Mouse (Mus musculus): ENCODE measurements around the gene Ssrp1. TPM values are rescaled to one million over a fixed set of nuclear protein-coding genes. Genes with fewer than 3 reads are reported as not detected.

The Ssrp1 gene
- not detected in 2 replicates for polyA plus RNA-seq (2012; ENCODE audit: insufficient read depth, insufficient read length, low replicate concordance, missing spikeins)

- under 1% methylated on average over 66 of the region's 66 CpGs for WGBS
Observed at GRCm38 (mm10) chr2:85037047-85038026, at the start of gene Ssrp1, which contains the start of gene P2rx3. Ssrp1 (plus strand) TSS chr2:85037234. P2rx3 (minus strand) TSS chr2:85037462.

GRCm38 (mm10) chr2:84987930-84988329 lies 49.1 kb upstream of the Ssrp1 start, which contains the start of gene Prg3:
Prg3 (plus strand) TSS chr2:84988215.
- Histone ChIP-seq H3K27ac (ENCODE audit: insufficient read depth, low read depth, low read length) (no peak within 1 kb of the TSS), H3K4me3 (ENCODE audit: insufficient read depth, low read depth, low read length) (no peak within 1 kb of the TSS), H3K4me1 (ENCODE audit: control insufficient read depth, insufficient read depth, low read length) (no peaks in the 10 kb centered on the region)
- TF ChIP-seq CTCF (IDR thresholded peaks at IDR 0.05; ENCODE audit: insufficient read depth, low read depth, low read length) (no peak), POLR2A (IDR thresholded peaks at IDR 0.05; ENCODE audit: insufficient read depth, low read depth, low read length) (no peak)
- WGBS: 76% methylated on average over 1 of the region's 1 CpGs

More at GRCm38 (mm10) chr2:85037047-85038026, at the start of gene Ssrp1, which contains the start of gene P2rx3:
- Histone ChIP-seq H3K27ac (ENCODE audit: insufficient read depth, low read depth, low read length) (peak within 1 kb of the TSS; percentile 45), H3K4me3 (ENCODE audit: insufficient read depth, low read depth, low read length) (peak within 1 kb of the TSS; percentile 85), H3K4me1 (ENCODE audit: control insufficient read depth, insufficient read depth, low read length) (peaks cover 3% of the 10 kb centered on the region)
- TF ChIP-seq CTCF (IDR thresholded peaks at IDR 0.05; ENCODE audit: insufficient read depth, low read depth, low read length) (no peak), POLR2A (IDR thresholded peaks at IDR 0.05; ENCODE audit: insufficient read depth, low read depth, low read length) (peak; percentile 50)

GRCm38 (mm10) chr2:84996376-84996775 lies 40.7 kb upstream of the Ssrp1 start:
- TF ChIP-seq POLR2A (IDR thresholded peaks at IDR 0.05; ENCODE audit: insufficient read depth, low read depth, low read length) (no peak), CTCF (IDR thresholded peaks at IDR 0.05; ENCODE audit: insufficient read depth, low read depth, low read length) (no peak)
- Histone ChIP-seq H3K4me3 (ENCODE audit: insufficient read depth, low read depth, low read length) (no peak overlapping the region), H3K27ac (ENCODE audit: insufficient read depth, low read depth, low read length) (no peak overlapping the region), H3K4me1 (ENCODE audit: control insufficient read depth, insufficient read depth, low read length) (no peaks in the 10 kb centered on the region)
- 96% methylated on average over 2 of the region's 2 CpGs for WGBS

GRCm38 (mm10) chr2:84999486-85000181 lies 37.4 kb upstream of the Ssrp1 start:
- TF ChIP-seq POLR2A (IDR thresholded peaks at IDR 0.05; ENCODE audit: insufficient read depth, low read depth, low read length): no peak
- no peak for TF ChIP-seq CTCF (IDR thresholded peaks at IDR 0.05; ENCODE audit: insufficient read depth, low read depth, low read length)
- Histone ChIP-seq H3K27ac (ENCODE audit: insufficient read depth, low read depth, low read length) (no peak overlapping the region), H3K4me1 (ENCODE audit: control insufficient read depth, insufficient read depth, low read length) (no peaks in the 10 kb centered on the region), H3K4me3 (ENCODE audit: insufficient read depth, low read depth, low read length) (no peak overlapping the region)
- 84% methylated on average over 3 of the region's 3 CpGs for WGBS

DNA sequence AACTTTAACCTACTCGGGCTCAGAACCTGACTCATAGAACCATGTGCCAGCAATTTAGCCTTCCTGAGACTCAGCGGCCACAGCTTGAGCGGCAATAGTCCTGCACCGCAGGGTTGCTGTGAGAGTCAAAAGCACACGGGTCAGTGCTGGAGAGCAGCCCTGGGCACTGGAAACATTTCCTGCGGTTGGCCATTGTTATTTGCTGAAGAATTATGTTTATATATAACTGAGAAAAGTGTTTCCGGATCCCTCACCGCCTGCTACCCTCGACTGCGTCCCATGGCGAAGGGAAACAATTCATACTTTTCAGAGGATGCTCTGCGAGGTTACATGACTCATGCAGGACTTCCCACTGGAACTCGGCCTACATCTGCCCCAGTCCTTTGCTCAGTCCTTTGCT lies 35.5 kb upstream of the Ssrp1 start:
- Histone ChIP-seq H3K4me1 (ENCODE audit: control insufficient read depth, insufficient read depth, low read length) (no peaks in the 10 kb centered on the region), H3K4me3 (ENCODE audit: insufficient read depth, low read depth, low read length) (no peak overlapping the region), H3K27ac (ENCODE audit: insufficient read depth, low read depth, low read length) (no peak overlapping the region)
- TF ChIP-seq CTCF (IDR thresholded peaks at IDR 0.05; ENCODE audit: insufficient read depth, low read depth, low read length) (no peak), POLR2A (IDR thresholded peaks at IDR 0.05; ENCODE audit: insufficient read depth, low read depth, low read length) (no peak)
- WGBS: 62% methylated on average over 13 of the region's 13 CpGs

- no peak overlapping the region for H3K27ac ChIP-seq (ENCODE audit: insufficient read depth, low read depth, low read length)
- no peaks in the 10 kb centered on the region for H3K4me1 ChIP-seq (ENCODE audit: control insufficient read depth, insufficient read depth, low read length)
- H3K4me3 ChIP-seq (ENCODE audit: insufficient read depth, low read depth, low read length): no peak overlapping the region
- TF ChIP-seq POLR2A (IDR thresholded peaks at IDR 0.05; ENCODE audit: insufficient read depth, low read depth, low read length): no peak
- no peak for TF ChIP-seq CTCF (IDR thresholded peaks at IDR 0.05; ENCODE audit: insufficient read depth, low read depth, low read length)
- WGBS: 90% methylated on average over 8 of the region's 8 CpGs
Observed at GRCm38 (mm10) chr2:85002575-85002974, 34.5 kb upstream of the Ssrp1 start.

DNA sequence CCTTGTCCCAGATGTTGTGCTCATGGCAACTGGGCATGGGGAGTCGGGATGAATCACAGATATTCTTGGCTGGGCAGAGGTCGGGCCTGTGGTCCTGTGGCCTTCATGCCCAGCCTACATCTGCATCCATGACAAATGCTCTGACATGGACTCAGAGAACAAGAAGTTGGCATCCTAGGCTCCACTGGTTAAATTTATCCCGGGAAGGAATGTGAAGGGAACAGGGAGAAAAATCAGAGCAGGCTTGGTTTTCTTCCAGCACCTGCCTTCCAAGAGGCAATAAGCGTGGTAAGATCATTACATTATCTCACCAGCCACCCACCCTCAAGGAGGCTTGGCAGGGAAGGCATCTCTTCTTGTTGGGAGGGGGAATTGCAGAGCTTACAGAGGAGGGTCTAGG lies 32.7 kb upstream of the Ssrp1 start:
- WGBS: 76% methylated on average over 4 of the region's 4 CpGs
- H3K4me3 ChIP-seq (ENCODE audit: insufficient read depth, low read depth, low read length): no peak overlapping the region
- no peaks in the 10 kb centered on the region for H3K4me1 ChIP-seq (ENCODE audit: control insufficient read depth, insufficient read depth, low read length)
- TF ChIP-seq POLR2A (IDR thresholded peaks at IDR 0.05; ENCODE audit: insufficient read depth, low read depth, low read length) (no peak), CTCF (IDR thresholded peaks at IDR 0.05; ENCODE audit: insufficient read depth, low read depth, low read length) (no peak)
- H3K27ac ChIP-seq (ENCODE audit: insufficient read depth, low read depth, low read length): no peak overlapping the region

DNA sequence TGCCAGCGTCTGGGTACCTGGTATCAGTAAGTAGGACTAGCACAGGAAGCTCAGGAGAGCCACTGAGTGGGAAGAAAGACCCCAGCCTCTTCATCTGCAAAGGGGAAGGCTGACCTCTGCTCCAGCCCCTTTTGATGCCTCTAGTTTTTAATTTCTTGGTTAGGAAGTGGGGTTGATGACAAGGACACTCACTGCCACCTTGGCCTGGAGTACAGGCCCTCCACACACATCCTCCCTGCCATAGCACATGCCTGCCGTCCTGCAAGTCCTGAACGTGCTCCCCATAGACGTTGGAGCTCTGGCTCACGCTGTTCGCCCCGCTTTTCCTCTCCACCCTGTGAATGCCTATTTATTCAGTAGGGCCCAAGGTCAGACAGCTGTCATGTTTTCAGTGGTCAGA lies 30.4 kb upstream of the Ssrp1 start:
- TF ChIP-seq POLR2A (IDR thresholded peaks at IDR 0.05; ENCODE audit: insufficient read depth, low read depth, low read length) (no peak), CTCF (IDR thresholded peaks at IDR 0.05; ENCODE audit: insufficient read depth, low read depth, low read length) (no peak)
- no peak overlapping the region for H3K27ac ChIP-seq (ENCODE audit: insufficient read depth, low read depth, low read length)
- WGBS: 82% methylated on average over 7 of the region's 7 CpGs
- H3K4me3 ChIP-seq (ENCODE audit: insufficient read depth, low read depth, low read length): no peak overlapping the region
- no peaks in the 10 kb centered on the region for H3K4me1 ChIP-seq (ENCODE audit: control insufficient read depth, insufficient read depth, low read length)
